Mouse (Mus musculus) hindbrain, embryonic 14.5 days (tissue): ENCODE data around the gene Rnaseh1. TPM values are rescaled to one million over a fixed set of nuclear protein-coding genes. Genes with fewer than 3 reads are reported as not detected.

Experiments
- ATAC-seq: fragments of 200-750 bp; cut with Nextera tagmentation; 2 replicates; pipeline ENCODE4 v1.8.0; 2017; ENCODE audit warnings: moderate number of reproducible peaks, mild to moderate bottlenecking, moderate TSS enrichment, moderate library complexity; ENCODE audit not compliant: low FRiP score
- DNase-seq: peaks from one replicate; pipeline ENCODE4 v3.0.0-alpha.2; 2015; ENCODE audit warnings: low spot score
- H3K27ac ChIP-seq: fragments of 300-500 bp; sonication (generic); 2 replicates; pipeline ENCODE4 v1.5.1; 2014; ENCODE audit warnings: mild to moderate bottlenecking, moderate library complexity
- H3K27me3 ChIP-seq: fragments of 300-500 bp; sonication (generic); 2 replicates; pipeline ENCODE4 v1.6.1; 2014; ENCODE audit warnings: mild to moderate bottlenecking, low read length, mixed read lengths; ENCODE audit not compliant: control insufficient read depth, insufficient read depth
- H3K36me3 ChIP-seq: fragments of 300-500 bp; sonication (generic); replicated peaks from 2 replicates; pipeline ENCODE4 v1.6.1; 2014; ENCODE audit not compliant: control insufficient read depth, insufficient read depth
- H3K4me1 ChIP-seq: fragments of 300-500 bp; sonication (generic); replicated peaks from 2 replicates; pipeline ENCODE4 v1.6.1; 2014; ENCODE audit warnings: antibody characterized with exemption, low read length, mixed read lengths; ENCODE audit not compliant: control insufficient read depth, insufficient read depth
- H3K4me2 ChIP-seq: fragments of 300-500 bp; sonication (generic); replicated peaks from 2 replicates; pipeline ENCODE4 v1.6.1; 2014; ENCODE audit warnings: mild to moderate bottlenecking, moderate library complexity
- H3K4me3 ChIP-seq: fragments of 300-500 bp; sonication (generic); replicated peaks from 2 replicates; pipeline ENCODE4 v1.5.1; 2014; ENCODE audit warnings: mild to moderate bottlenecking, low read length
- H3K9ac ChIP-seq: fragments of 300-500 bp; sonication (generic); 2 replicates; pipeline ENCODE4 v1.6.1; 2014
- H3K9me3 ChIP-seq: fragments of 300-500 bp; sonication (generic); 2 replicates; pipeline ENCODE4 v1.6.1; 2016; ENCODE audit warnings: low read length; ENCODE audit not compliant: control insufficient read depth
- WGBS: fragments of 180-500 bp; shearing (Covaris S2); extraction: QIAGEN DNeasy Blood & Tissue Kit; methylation state at CpG from one replicate; pipeline ENCODE4 v1.1.7; 2014; 5-methylcytosine and 5-hydroxymethylcytosine counted together
- microRNA-seq: library from miRNA; unstranded; fragments of <30 nt; microRNA quantifications from one replicate; pipeline ENCODE4, GENCODE M21; 2016
- polyA plus RNA-seq: library from polyadenylated mRNA; unstranded; fragments of >200 nt; fragmentation: Nextera tagmentation; extraction: Ambion mirVana; gene quantifications from 2 replicates; pipeline ENCODE4 v1.2.1, GENCODE M21; 2014

Rnaseh1 gene
- polyA plus RNA-seq, 1 experiment from 2014 or later: 18.8 TPM

DNA sequence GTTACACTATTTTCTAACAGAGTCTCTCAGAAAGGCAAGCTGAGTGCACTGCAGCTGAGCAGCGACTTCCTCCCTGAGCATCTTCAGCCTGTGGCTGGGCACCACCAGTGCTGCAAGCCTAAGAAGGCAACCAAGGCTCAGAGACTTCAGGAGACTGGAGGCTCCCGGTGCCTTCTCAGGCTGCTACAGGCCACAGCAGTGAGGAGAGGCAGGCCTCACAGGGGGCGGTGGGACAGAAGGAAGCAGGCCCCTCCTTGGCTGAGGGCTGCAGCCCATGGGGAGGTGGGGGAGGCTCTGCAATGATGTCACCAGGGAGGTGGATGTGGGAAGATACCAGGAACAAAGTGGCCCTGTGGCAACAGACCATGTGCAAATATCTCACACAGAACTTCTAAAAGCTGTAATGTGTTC, 50.7 kb downstream of the Rnaseh1 start:
- no peaks in the 10 kb centered on the region for H3K9me3 ChIP-seq
- no peaks in the 10 kb centered on the region for H3K27me3 ChIP-seq
- no peak overlapping the region for H3K4me2 ChIP-seq
- H3K36me3 ChIP-seq: no peaks in the 10 kb centered on the region; the same call in 1 of the 2 replicates
- WGBS: 29% methylated on average over 3 of the region's 3 CpGs
- DNase-seq (no peak), ATAC-seq (peak; percentile 32; the same call in 1 of the 2 replicates)
- H3K9ac ChIP-seq: peak overlapping the region; percentile 48
- H3K4me1 ChIP-seq: peaks cover 21% of the 10 kb centered on the region
- no peak overlapping the region for H3K4me3 ChIP-seq
- H3K27ac ChIP-seq: peak overlapping the region; percentile 87

DNA sequence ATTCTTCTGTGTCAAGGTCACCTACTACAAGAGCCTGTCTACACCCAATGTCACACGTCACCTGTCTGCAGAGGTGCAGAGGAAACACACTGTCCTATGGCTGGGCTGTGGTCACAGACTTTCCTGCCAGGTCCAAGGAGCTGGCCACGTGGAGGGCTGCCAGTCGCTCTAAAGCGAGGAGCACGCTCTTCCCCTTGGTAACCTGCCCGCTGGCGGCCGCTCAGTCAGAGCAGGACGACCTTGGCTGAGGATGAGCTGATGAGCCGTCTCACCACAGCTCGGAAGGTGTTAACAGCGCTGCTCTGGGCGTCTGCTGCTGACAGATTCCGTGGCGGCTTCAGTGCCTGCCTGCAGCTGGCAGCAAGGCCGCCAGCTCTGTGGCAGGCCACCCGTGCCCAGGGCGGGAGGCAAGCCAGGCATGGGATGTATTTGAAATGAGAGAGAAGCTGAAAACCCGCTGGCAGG, 51.2 kb downstream of the Rnaseh1 start:
- no peaks in the 10 kb centered on the region for H3K9me3 ChIP-seq
- H3K27me3 ChIP-seq: no peaks in the 10 kb centered on the region
- H3K36me3 ChIP-seq: no peaks in the 10 kb centered on the region
- WGBS: 62% methylated on average over 19 of the region's 19 CpGs
- ATAC-seq (peak; percentile 51; the same call in 1 of the 2 replicates), DNase-seq (peak; percentile 46)
- no peak overlapping the region for H3K4me3 ChIP-seq
- peaks cover 22% of the 10 kb centered on the region for H3K4me1 ChIP-seq
- H3K27ac ChIP-seq: peak overlapping the region; percentile 87
- 0 out of 2 replicates have a peak overlapping the region, but pooled peaks have one; percentile 48 for H3K9ac ChIP-seq
- no peak overlapping the region for H3K4me2 ChIP-seq

DNA sequence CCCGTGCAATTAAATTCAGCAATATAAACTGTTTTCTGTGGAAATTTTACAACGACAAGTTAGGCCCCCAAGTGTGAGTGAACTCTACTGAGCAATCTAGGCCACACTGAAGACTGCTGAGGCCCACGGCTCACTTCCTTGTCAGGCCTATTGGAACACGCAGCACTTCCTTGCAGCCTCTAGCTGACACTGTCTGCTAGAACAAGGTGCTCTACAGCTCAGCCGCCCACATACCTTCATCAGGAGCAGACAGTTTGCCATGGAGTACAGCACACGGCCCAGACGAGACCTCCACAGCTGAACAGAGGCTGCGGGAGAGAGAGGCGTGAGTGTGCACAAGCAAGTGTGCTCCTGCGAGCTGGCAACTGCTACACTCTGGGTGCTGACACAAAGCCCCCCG, 51.9 kb downstream of the Rnaseh1 start:
- H3K27ac ChIP-seq: peak overlapping the region; percentile 87
- H3K36me3 ChIP-seq: no peaks in the 10 kb centered on the region
- no peak overlapping the region for H3K4me3 ChIP-seq
- H3K9ac ChIP-seq: peak overlapping the region; percentile 48; the same call in 1 of the 2 replicates
- ATAC-seq (no peak), DNase-seq (no peak)
- no peaks in the 10 kb centered on the region for H3K27me3 ChIP-seq
- no peaks in the 10 kb centered on the region for H3K9me3 ChIP-seq
- H3K4me1 ChIP-seq: peaks cover 22% of the 10 kb centered on the region
- 86% methylated on average over 11 of the region's 11 CpGs for WGBS
- H3K4me2 ChIP-seq: no peak overlapping the region

DNA sequence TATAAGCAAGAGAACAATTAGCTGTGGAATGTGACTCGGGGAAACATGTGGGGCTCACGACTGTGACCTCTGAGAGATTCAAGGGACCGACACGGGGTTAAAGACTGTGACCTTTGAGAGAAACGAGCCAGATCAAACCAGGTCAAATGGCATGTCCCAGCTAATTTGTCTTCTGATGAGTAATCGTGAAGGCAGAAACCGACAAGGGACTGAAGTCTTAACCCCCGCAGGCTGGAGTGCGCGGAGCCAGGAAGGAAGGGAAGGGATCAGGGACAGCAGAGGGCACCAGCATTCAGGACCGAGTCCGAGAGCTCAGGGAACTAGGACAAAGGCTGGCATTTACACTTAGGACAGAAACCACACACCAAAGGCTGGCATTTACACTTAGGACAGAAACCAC, 55.0 kb downstream of the Rnaseh1 start:
- WGBS: 4% methylated on average over 12 of the region's 12 CpGs
- Histone ChIP-seq H3K9me3 (no peaks in the 10 kb centered on the region), H3K36me3 (0 out of 2 replicates have a peak, but pooled peaks cover 5% of the 10 kb centered on the region), H3K27ac (peak overlapping the region; percentile 23; the same call in 1 of the 2 replicates), H3K4me1 (peaks cover 22% of the 10 kb centered on the region), H3K9ac (peak overlapping the region; percentile 14; the same call in 1 of the 2 replicates), H3K4me3 (no peak overlapping the region), H3K27me3 (no peaks in the 10 kb centered on the region), H3K4me2 (no peak overlapping the region)
- DNase-seq (no peak), ATAC-seq (0 out of 2 replicates have a peak, but pooled peaks have one; percentile 24)

DNA sequence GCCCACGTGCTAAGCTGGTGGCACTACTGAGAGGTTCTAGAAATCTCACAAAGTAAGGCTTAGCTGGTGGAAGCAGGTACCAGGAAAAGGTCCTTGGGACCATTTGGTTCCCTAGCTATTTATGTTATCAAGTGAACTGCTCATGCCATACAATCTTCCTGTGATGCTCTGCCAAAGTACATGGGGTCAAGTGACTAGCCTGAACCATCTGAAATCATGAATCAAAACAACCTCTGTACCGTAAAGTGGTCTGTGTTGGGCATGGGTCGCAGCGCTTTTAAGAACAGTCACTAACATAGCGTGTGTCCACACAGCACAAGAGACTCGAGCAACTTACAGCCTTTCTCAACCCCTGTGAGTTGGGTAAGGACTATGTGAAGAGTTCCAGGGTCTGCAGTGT, 55.8 kb downstream of the Rnaseh1 start:
- no peak for ATAC-seq
- Histone ChIP-seq H3K4me2 (no peak overlapping the region), H3K4me3 (no peak overlapping the region), H3K4me1 (peaks cover 19% of the 10 kb centered on the region), H3K9ac (no peak overlapping the region), H3K27me3 (no peaks in the 10 kb centered on the region), H3K27ac (no peak overlapping the region), H3K36me3 (peaks cover 14% of the 10 kb centered on the region; the same call in 1 of the 2 replicates), H3K9me3 (no peaks in the 10 kb centered on the region)
- DNase-seq: no peak
- 89% methylated on average over 6 of the region's 6 CpGs for WGBS

DNA sequence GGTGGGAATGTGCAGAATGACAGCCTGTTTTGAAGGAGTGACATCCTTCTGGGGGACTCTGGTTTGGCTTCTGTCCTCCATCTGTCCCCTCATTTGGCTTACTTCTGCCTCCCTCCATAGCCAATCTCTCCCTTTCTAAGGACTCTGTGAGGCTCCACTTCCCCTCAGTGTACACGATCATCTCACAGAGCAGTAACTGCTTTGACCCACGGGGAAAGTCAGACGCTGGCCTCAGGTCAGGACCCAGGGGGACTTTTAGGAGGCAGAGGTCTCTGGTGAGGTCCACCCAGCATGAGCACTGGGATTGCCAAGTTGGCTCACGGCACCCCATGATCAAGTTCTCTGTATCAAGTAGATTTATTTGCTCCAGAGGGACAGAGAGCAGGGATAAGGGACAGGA, 58.8 kb downstream of the Rnaseh1 start:
- no peak overlapping the region for H3K9ac ChIP-seq
- H3K4me2 ChIP-seq: no peak overlapping the region
- no peak overlapping the region for H3K4me3 ChIP-seq
- no peaks in the 10 kb centered on the region for H3K9me3 ChIP-seq
- peaks cover 35% of the 10 kb centered on the region for H3K36me3 ChIP-seq
- WGBS: 85% methylated on average over 4 of the region's 4 CpGs
- ATAC-seq (no peak), DNase-seq (no peak)
- H3K27me3 ChIP-seq: no peaks in the 10 kb centered on the region
- H3K4me1 ChIP-seq: peaks cover 9% of the 10 kb centered on the region
- H3K27ac ChIP-seq: no peak overlapping the region

Small RNAs within 50 kb of the gene (microRNA-seq; reads per million reads assigned to microRNA genes)
- not detected for gene Mir6937

Other genes with a start within 250 kb of the Rnaseh1 start
- 0.13 TPM in 1 of 2 replicates, not detected in the other for gene Dcdc2c, start 97.2 kb upstream of the Rnaseh1 start, polyA plus RNA-seq
- gene Allc, start 67.1 kb upstream of the Rnaseh1 start, polyA plus RNA-seq: 0.37 TPM in 1 of 2 replicates, not detected in the other
- 0.87 and 1.1 TPM in 2 replicates for gene Colec11, start 26.2 kb upstream of the Rnaseh1 start, polyA plus RNA-seq
- 558 and 621 TPM in 2 replicates for gene Rps7, start 13.6 kb upstream of the Rnaseh1 start, polyA plus RNA-seq
- gene Adi1, start 25.6 kb downstream of the Rnaseh1 start, polyA plus RNA-seq: 27.5 and 29.2 TPM in 2 replicates
- 39.1 and 41.3 TPM in 2 replicates for gene Trappc12, start 100.9 kb downstream of the Rnaseh1 start, polyA plus RNA-seq
- 68.2 and 75.3 TPM in 2 replicates for gene Eipr1, start 102.2 kb downstream of the Rnaseh1 start, polyA plus RNA-seq